Mouse (Mus musculus) fat pad, adult 2 months (tissue): ENCODE data around the gene Ccdc187.

Experiments used
- DNase-seq: peaks from one replicate; pipeline ENCODE4 v3.0.0-alpha.2; 2011; ENCODE audit warnings: low read depth, low spot score; ENCODE audit errors: extremely low read depth

The Ccdc187 gene

GRCm38 (mm10) chr2:26316576-26317246 lies 22.4 kb upstream of the Ccdc187 start:
- DNase-seq = no peak

GRCm38 (mm10) chr2:26315925-26316311 lies 21.6 kb upstream of the Ccdc187 start:
- no peak for DNase-seq

GRCm38 (mm10) chr2:26315072-26315924 lies 20.9 kb upstream of the Ccdc187 start, which contains the start of gene Gpsm1:
TSS of gene Gpsm1 (plus strand) at chr2:26315515.
- DNase-seq = no peak

GRCm38 (mm10) chr2:26314281-26315071 lies 20.1 kb upstream of the Ccdc187 start:
- DNase-seq = no peak

- DNase-seq = no peak
These were observed 19.0 kb upstream of the Ccdc187 start for GRCm38 (mm10) chr2:26313394-26313793.

- no peak for DNase-seq
These were observed 18.5 kb upstream of the Ccdc187 start for GRCm38 (mm10) chr2:26312812-26313211.

GRCm38 (mm10) chr2:26311936-26312335 lies 17.6 kb upstream of the Ccdc187 start:
- DNase-seq = no peak

- no peak for DNase-seq
These were observed 15.4 kb upstream of the Ccdc187 start for GRCm38 (mm10) chr2:26309739-26310138.

GRCm38 (mm10) chr2:26306702-26307101 lies 12.3 kb upstream of the Ccdc187 start:
- no peak for DNase-seq

- DNase-seq = no peak
These were observed 11.2 kb upstream of the Ccdc187 start for GRCm38 (mm10) chr2:26305555-26305954.

- no peak for DNase-seq
These were observed 10.4 kb upstream of the Ccdc187 start for GRCm38 (mm10) chr2:26304711-26305110.

- no peak for DNase-seq
These were observed 7.7 kb upstream of the Ccdc187 start for GRCm38 (mm10) chr2:26302005-26302503.

GRCm38 (mm10) chr2:26300808-26301174 lies 6.4 kb upstream of the Ccdc187 start:
- no peak for DNase-seq

GRCm38 (mm10) chr2:26300161-26300807 lies 5.9 kb upstream of the Ccdc187 start:
- peak; percentile 71 for DNase-seq

- no peak for DNase-seq
These were observed 5.0 kb upstream of the Ccdc187 start for GRCm38 (mm10) chr2:26299336-26299735.

- no peak for DNase-seq
These were observed 4.5 kb upstream of the Ccdc187 start for GRCm38 (mm10) chr2:26298856-26299230.

- DNase-seq = no peak
These were observed 4.0 kb upstream of the Ccdc187 start for GRCm38 (mm10) chr2:26298208-26298855.

- DNase-seq = no peak
These were observed 2.3 kb upstream of the Ccdc187 start for GRCm38 (mm10) chr2:26296606-26297195.

- DNase-seq = no peak
These were observed 4.2 kb downstream of the Ccdc187 start for GRCm38 (mm10) chr2:26290133-26290532.

- no peak for DNase-seq
These were observed 8.0 kb downstream of the Ccdc187 start for GRCm38 (mm10) chr2:26286391-26286790.
